Mouse (Mus musculus) granulocyte monocyte progenitor cell, adult 5-6 weeks (primary cell): Measurements from ENCODE around the gene Pecam1. TPM values are rescaled to one million over a fixed set of nuclear protein-coding genes. Genes with fewer than 3 reads are reported as not detected.

Source experiments
- ATAC-seq: replicated peaks from 2 replicates; pipeline ENCODE4 v1.8.0; 2016; ENCODE audit warnings: mild to moderate bottlenecking, moderate TSS enrichment, inconsistent platforms; ENCODE audit not compliant: poor library complexity, severe bottlenecking
- total RNA-seq, 2 experiments: library from RNA; stranded (forward) in 1 of 2; stranded (reverse) in 1 of 2; fragments of 200-712, 200-1000 nt in 1 of 2; fragments of >200 nt in 1 of 2; fragmentation: Nextera tagmentation in 1 of 2; gene quantifications; 2 replicates each; pipeline ENCODE4 v1.2.3; 2014 to 2017

The Pecam1 gene
- total RNA-seq, 2 experiments from 2014 or later: 46.6 to 69.6 TPM

GRCm38 (mm10) chr11:106606042-106606441 lies 144.4 kb downstream of the Pecam1 start:
- no peak for ATAC-seq

Other genes starting within 250 kb of the Pecam1 start
- 73.6 and 80.2 TPM in 2 replicates for gene Tex2, start 137.2 kb downstream of the Pecam1 start, total RNA-seq (2014; fragmentation: Nextera tagmentation)
- 77.5 and 84.3 TPM in 2 replicates for gene Tex2, start 137.2 kb downstream of the Pecam1 start, total RNA-seq (2017)
- gene Milr1, start 598 bp upstream of the Pecam1 start, total RNA-seq (2014; fragmentation: Nextera tagmentation): 50.5 and 64.3 TPM in 2 replicates
- gene Milr1, start 598 bp upstream of the Pecam1 start, total RNA-seq (2017): 72.3 and 85.6 TPM in 2 replicates
- gene Polg2, start 28.9 kb upstream of the Pecam1 start, total RNA-seq (2014; fragmentation: Nextera tagmentation): 11.0 and 27.3 TPM in 2 replicates
- gene Polg2, start 28.9 kb upstream of the Pecam1 start, total RNA-seq (2017): 13.0 and 18.4 TPM in 2 replicates
- 653 and 662 TPM in 2 replicates for gene Ddx5, start 38.6 kb upstream of the Pecam1 start, total RNA-seq (2014; fragmentation: Nextera tagmentation)
- gene Ddx5, start 38.6 kb upstream of the Pecam1 start, total RNA-seq (2017): 1,291 and 1,523 TPM in 2 replicates
- 16.4 and 37.4 TPM in 2 replicates for gene Cep95, start 38.6 kb upstream of the Pecam1 start, total RNA-seq (2014; fragmentation: Nextera tagmentation)
- gene Cep95, start 38.6 kb upstream of the Pecam1 start, total RNA-seq (2017): 18.3 and 19.9 TPM in 2 replicates
- gene Smurf2, start 170.1 kb upstream of the Pecam1 start, total RNA-seq (2014; fragmentation: Nextera tagmentation): 18.2 and 23.2 TPM in 2 replicates
- gene Smurf2, start 170.1 kb upstream of the Pecam1 start, total RNA-seq (2017): 34.8 and 43.4 TPM in 2 replicates
- gene Kpna2, start 248.9 kb upstream of the Pecam1 start, total RNA-seq (2014; fragmentation: Nextera tagmentation): 103 and 134 TPM in 2 replicates
- 261 and 287 TPM in 2 replicates for gene Kpna2, start 248.9 kb upstream of the Pecam1 start, total RNA-seq (2017)